Mouse (Mus musculus): ENCODE results near the gene Trnp1. TPM values are rescaled to one million over a fixed set of nuclear protein-coding genes. Genes with fewer than 3 reads are reported as not detected.

Gene Trnp1
- polyA plus RNA-seq, 1 experiment: 0.22 TPM

DNA sequence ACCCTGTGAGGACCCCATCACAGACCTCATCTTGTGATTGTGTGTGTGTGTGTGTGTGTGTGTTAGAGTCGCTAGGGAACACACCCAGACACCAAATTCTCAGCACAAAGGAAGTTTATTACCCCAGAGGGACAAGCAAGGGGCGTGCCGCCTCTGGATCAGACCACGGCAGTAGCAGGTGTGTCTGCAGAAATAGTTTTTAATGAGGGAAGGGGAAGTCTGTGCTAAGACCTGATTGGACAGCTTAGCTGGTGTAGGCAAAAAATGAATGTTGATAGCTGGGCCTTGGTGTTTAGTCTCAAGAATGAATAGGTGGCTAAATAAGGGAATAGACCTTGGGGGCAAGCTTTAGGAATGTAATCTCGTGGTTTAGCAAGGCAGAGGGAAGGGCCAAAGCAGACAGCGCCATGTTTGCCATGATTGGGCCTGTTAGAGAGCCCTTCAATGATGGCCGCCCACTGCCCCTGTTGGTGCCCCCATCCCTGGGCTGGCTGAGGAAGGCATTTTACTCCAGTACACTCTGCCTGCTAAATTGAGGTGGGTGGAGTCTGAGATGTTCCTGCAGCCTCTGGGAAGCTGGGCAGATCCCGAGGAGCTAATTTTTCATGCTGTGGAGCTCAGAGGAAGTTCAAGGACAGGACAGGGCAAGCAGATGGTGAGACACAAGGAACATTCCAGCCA lies 49.5 kb downstream of the Trnp1 start:
- peaks cover 11% of the 10 kb centered on the region for H3K9me3 ChIP-seq
- peaks cover 25% of the 10 kb centered on the region for H3K4me1 ChIP-seq
- no peak for TF ChIP-seq GATA1 (IDR thresholded peaks at IDR 0.05; ENCODE audit: borderline replicate concordance, low read length)
- no peak for TF ChIP-seq FLI1 (IDR thresholded peaks at IDR 0.05; ENCODE audit: low read length)
- H3K27me3 ChIP-seq (replicated peaks): peaks cover 45% of the 10 kb centered on the region
- no peaks in the 10 kb centered on the region for H3K36me3 ChIP-seq (replicated peaks; ENCODE audit: low read length)
- H3K4me3 ChIP-seq (replicated peaks): no peak overlapping the region

DNA sequence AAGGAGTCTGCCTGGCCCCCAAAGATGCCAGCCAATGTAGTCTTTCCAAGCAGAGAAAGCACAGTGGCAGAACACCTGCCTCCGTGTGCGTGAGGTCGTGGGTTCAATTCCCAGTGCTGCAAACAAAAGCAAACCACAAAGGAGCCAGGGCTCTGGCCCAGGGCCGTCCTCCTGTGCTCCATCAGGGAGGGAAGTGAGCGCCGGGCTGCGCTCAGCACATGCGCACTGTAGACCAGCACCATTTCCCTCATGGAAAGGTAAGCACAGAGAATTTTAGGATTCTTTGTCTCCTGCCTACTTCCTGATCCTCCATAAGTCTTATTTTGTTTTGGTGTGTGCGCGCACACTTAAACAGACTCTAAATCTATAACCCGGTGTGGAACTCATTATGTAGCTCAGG lies 50.4 kb downstream of the Trnp1 start:
- Histone ChIP-seq H3K9me3 (peaks cover 11% of the 10 kb centered on the region), H3K36me3 (replicated peaks; ENCODE audit: low read length) (no peaks in the 10 kb centered on the region), H3K27me3 (replicated peaks) (peaks cover 53% of the 10 kb centered on the region), H3K4me1 (peaks cover 25% of the 10 kb centered on the region), H3K4me3 (replicated peaks) (no peak overlapping the region)
- no peak for TF ChIP-seq FLI1 (IDR thresholded peaks at IDR 0.05; ENCODE audit: low read length)
- TF ChIP-seq GATA1 (IDR thresholded peaks at IDR 0.05; ENCODE audit: borderline replicate concordance, low read length): no peak

DNA sequence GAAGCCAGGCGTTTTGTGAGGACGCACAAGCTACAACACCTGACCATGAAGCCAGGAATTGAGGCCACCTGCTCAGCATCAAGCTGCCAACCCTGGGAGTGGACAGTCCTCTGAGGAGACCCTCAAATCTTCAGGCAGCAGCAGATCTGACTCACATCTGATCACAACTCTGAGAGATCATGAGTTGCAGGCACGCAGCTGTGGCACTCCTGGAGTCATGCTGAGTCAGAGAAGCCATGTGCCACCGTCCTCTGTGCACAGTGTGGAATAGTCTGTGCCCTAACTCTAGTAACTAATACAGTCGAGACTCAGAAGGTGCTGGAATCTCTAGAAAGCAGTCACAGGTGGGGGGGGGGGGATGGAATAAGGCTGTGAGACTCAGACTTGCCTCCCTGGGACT lies 51.0 kb downstream of the Trnp1 start:
- H3K4me1 ChIP-seq: peaks cover 21% of the 10 kb centered on the region
- TF ChIP-seq FLI1 (IDR thresholded peaks at IDR 0.05; ENCODE audit: low read length) (no peak), GATA1 (IDR thresholded peaks at IDR 0.05; ENCODE audit: borderline replicate concordance, low read length) (no peak)
- no peak overlapping the region for H3K4me3 ChIP-seq (replicated peaks)
- peaks cover 57% of the 10 kb centered on the region for H3K27me3 ChIP-seq (replicated peaks)
- H3K9me3 ChIP-seq: peaks cover 11% of the 10 kb centered on the region
- no peaks in the 10 kb centered on the region for H3K36me3 ChIP-seq (replicated peaks; ENCODE audit: low read length)

DNA sequence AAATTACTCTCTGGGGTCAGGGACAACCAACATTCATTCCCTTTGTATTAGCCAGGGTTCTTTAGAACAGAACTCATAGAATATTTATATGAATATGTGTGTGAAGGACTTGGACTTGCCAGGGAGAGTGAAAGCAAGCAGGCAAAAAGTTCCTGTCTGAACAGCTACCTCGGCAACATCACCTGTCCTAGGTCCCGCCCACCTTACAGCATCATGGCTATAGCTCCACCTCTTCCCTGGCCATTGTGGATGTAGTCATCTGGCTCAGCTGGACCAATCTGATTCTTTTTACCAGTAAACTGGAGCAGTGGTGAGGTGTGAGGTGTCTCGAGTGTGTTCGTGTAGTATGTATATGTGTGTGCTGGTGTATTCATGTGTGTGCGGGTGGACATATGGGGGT lies 52.6 kb downstream of the Trnp1 start:
- no peak for TF ChIP-seq GATA1 (IDR thresholded peaks at IDR 0.05; ENCODE audit: borderline replicate concordance, low read length)
- no peak for TF ChIP-seq FLI1 (IDR thresholded peaks at IDR 0.05; ENCODE audit: low read length)
- Histone ChIP-seq H3K9me3 (peaks cover 11% of the 10 kb centered on the region), H3K4me1 (peaks cover 13% of the 10 kb centered on the region; the same call in 1 of the 2 replicates)

DNA sequence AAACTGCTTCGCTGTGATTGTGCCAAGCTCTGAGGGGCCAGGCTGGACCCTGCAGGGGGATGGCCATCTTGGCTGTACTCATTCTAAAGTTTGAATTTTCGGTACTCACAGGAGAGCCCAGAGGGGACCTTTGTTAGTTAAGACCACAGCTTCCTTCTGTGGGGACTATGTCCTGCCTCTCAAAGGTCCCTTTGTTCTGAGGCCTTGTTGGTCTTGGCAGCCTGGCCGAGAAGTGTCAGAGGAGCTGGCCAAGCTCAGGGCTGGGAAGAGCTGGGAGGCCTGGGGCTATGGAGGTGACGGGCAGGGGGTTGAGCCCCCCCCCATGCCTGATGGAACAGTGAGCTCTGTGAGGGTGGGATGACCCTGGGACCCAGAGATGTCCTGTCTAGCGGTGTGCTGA lies 55.3 kb downstream of the Trnp1 start:
- Histone ChIP-seq H3K4me1 (peaks cover 17% of the 10 kb centered on the region), H3K9me3 (peaks cover 11% of the 10 kb centered on the region), H3K36me3 (replicated peaks; ENCODE audit: low read length) (no peaks in the 10 kb centered on the region), H3K27me3 (replicated peaks) (peaks cover 80% of the 10 kb centered on the region), H3K4me3 (replicated peaks) (no peak overlapping the region)
- TF ChIP-seq GATA1 (IDR thresholded peaks at IDR 0.05; ENCODE audit: borderline replicate concordance, low read length) (no peak), FLI1 (IDR thresholded peaks at IDR 0.05; ENCODE audit: low read length) (no peak)

More for the DNA sequence above, 52.6 kb downstream of the Trnp1 start:
- Histone ChIP-seq H3K4me3 (replicated peaks) (no peak overlapping the region), H3K36me3 (replicated peaks; ENCODE audit: low read length) (no peaks in the 10 kb centered on the region), H3K27me3 (replicated peaks) (peaks cover 71% of the 10 kb centered on the region)

DNA sequence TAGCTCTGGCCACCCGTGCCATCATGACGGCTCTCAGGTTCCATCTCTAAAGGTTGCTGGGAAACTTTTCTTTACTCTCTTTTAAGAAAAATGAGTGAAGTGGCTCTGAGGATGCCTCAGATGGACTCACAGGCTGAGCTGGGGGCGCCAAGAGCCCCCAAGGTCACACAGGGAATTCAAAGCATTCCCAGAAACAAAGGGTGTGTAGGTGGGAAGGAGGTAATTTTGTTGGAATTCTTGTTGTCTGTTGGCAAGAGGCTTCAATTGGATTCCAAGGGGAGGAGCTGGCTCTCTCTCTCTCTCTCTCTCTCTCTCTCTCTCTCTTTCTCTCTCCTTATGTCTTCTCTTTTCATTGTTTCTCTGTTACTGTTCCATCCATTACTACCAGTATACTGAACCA lies 56.2 kb downstream of the Trnp1 start:
- Histone ChIP-seq H3K27me3 (replicated peaks) (peaks cover 76% of the 10 kb centered on the region), H3K36me3 (replicated peaks; ENCODE audit: low read length) (no peaks in the 10 kb centered on the region), H3K4me1 (peaks cover 13% of the 10 kb centered on the region), H3K9me3 (peaks cover 11% of the 10 kb centered on the region), H3K4me3 (replicated peaks) (no peak overlapping the region)
- TF ChIP-seq FLI1 (IDR thresholded peaks at IDR 0.05; ENCODE audit: low read length) (no peak), GATA1 (IDR thresholded peaks at IDR 0.05; ENCODE audit: borderline replicate concordance, low read length) (no peak)

Other genes with a start within 250 kb of the Trnp1 start
- 6.0 TPM in 1 of 2 replicates, not detected in the other for gene Sytl1, start 235.4 kb downstream of the Trnp1 start, polyA plus RNA-seq (2012; ENCODE audit: insufficient read depth, low replicate concordance)
- 5.8 and 12.2 TPM in 2 replicates for gene Tmem222, start 220.8 kb downstream of the Trnp1 start, polyA plus RNA-seq (2012; ENCODE audit: insufficient read depth, low replicate concordance)
- 85.7 and 118 TPM in 2 replicates for gene Wdtc1, start 145.1 kb downstream of the Trnp1 start, polyA plus RNA-seq (2012; ENCODE audit: insufficient read depth, low replicate concordance)
- 50.9 and 56.9 TPM in 2 replicates for gene Slc9a1, start 128.8 kb downstream of the Trnp1 start, polyA plus RNA-seq (2012; ENCODE audit: insufficient read depth, low replicate concordance)
- gene Tent5b, start 18.4 kb downstream of the Trnp1 start, polyA plus RNA-seq (2012; ENCODE audit: insufficient read depth, low replicate concordance): 0.97 TPM in 1 of 2 replicates, not detected in the other
- 0.83 and 4.7 TPM in 2 replicates for gene Kdf1, start 20.4 kb upstream of the Trnp1 start, polyA plus RNA-seq (2012; ENCODE audit: insufficient read depth, low replicate concordance)
- 27.7 and 283 TPM in 2 replicates for gene Nudc, start 47.4 kb upstream of the Trnp1 start, polyA plus RNA-seq (2012; ENCODE audit: insufficient read depth, low replicate concordance)
- gene Nr0b2, start 54.8 kb upstream of the Trnp1 start, polyA plus RNA-seq (2012; ENCODE audit: insufficient read depth, low replicate concordance): not detected in 2 replicates
- 5.4 and 30.6 TPM in 2 replicates for gene Gpatch3, start 76.2 kb upstream of the Trnp1 start, polyA plus RNA-seq (2012; ENCODE audit: insufficient read depth, low replicate concordance)
- gene Gpn2, start 85.8 kb upstream of the Trnp1 start, polyA plus RNA-seq (2012; ENCODE audit: insufficient read depth, low replicate concordance): 45.3 and 49.8 TPM in 2 replicates
- gene Sfn, start 103.6 kb upstream of the Trnp1 start, polyA plus RNA-seq (2012; ENCODE audit: insufficient read depth, low replicate concordance): 9.2 and 15.3 TPM in 2 replicates
- 53.7 and 98.5 TPM in 2 replicates for gene Zdhhc18, start 151.6 kb upstream of the Trnp1 start, polyA plus RNA-seq (2012; ENCODE audit: insufficient read depth, low replicate concordance)
- gene Pigv, start 174.1 kb upstream of the Trnp1 start, polyA plus RNA-seq (2012; ENCODE audit: insufficient read depth, low replicate concordance): 9.8 and 12.4 TPM in 2 replicates

Data from megakaryocyte, embryonic 14.5 days (primary cell).